Mouse (Mus musculus) embryonic facial prominence, embryonic 10.5 days (tissue): Measurements from ENCODE around the gene Tax1bp1. TPM values are rescaled to one million over a fixed set of nuclear protein-coding genes. Genes with fewer than 3 reads are reported as not detected.

Experiments
- DNase-seq: peaks from one replicate; pipeline ENCODE4 v3.0.0-alpha.2; 2017; ENCODE audit warnings: low spot score
- H3K27ac ChIP-seq: fragments of 300-500 bp; sonication (generic); replicated peaks from 2 replicates; pipeline ENCODE4 v1.5.1; 2016; ENCODE audit warnings: mild to moderate bottlenecking
- H3K27me3 ChIP-seq: fragments of 300-500 bp; sonication (generic); replicated peaks from 2 replicates; pipeline ENCODE4 v1.6.1; 2016; ENCODE audit warnings: low read depth, mild to moderate bottlenecking; ENCODE audit not compliant: poor library complexity, severe bottlenecking
- H3K36me3 ChIP-seq: fragments of 300-500 bp; sonication (generic); replicated peaks from 2 replicates; pipeline ENCODE4 v1.6.1; 2016; ENCODE audit warnings: mild to moderate bottlenecking, moderate library complexity
- H3K4me1 ChIP-seq: fragments of 300-500 bp; sonication (generic); 2 replicates; pipeline ENCODE4 v1.6.1; 2016
- H3K4me3 ChIP-seq: fragments of 300-500 bp; sonication (generic); 2 replicates; pipeline ENCODE4 v1.5.1; 2016; ENCODE audit warnings: mild to moderate bottlenecking, moderate library complexity
- H3K9me3 ChIP-seq: fragments of 300-500 bp; sonication (generic); 2 replicates; pipeline ENCODE4 v1.6.1; 2016; ENCODE audit warnings: mild to moderate bottlenecking
- WGBS: fragments of 180-500 bp; shearing (Covaris S2); methylation state at CpG from one replicate; pipeline ENCODE4 v1.1.7; 2016; 5-methylcytosine and 5-hydroxymethylcytosine counted together
- polyA plus RNA-seq: library from polyadenylated mRNA; unstranded; fragments of >200 nt; fragmentation: Nextera tagmentation; extraction: Ambion mirVana; gene quantifications from 2 replicates; pipeline ENCODE4 v1.2.1, GENCODE M21; 2016

Gene Tax1bp1
- polyA plus RNA-seq, 1 experiment from 2014 or later, result 130 TPM

DNA sequence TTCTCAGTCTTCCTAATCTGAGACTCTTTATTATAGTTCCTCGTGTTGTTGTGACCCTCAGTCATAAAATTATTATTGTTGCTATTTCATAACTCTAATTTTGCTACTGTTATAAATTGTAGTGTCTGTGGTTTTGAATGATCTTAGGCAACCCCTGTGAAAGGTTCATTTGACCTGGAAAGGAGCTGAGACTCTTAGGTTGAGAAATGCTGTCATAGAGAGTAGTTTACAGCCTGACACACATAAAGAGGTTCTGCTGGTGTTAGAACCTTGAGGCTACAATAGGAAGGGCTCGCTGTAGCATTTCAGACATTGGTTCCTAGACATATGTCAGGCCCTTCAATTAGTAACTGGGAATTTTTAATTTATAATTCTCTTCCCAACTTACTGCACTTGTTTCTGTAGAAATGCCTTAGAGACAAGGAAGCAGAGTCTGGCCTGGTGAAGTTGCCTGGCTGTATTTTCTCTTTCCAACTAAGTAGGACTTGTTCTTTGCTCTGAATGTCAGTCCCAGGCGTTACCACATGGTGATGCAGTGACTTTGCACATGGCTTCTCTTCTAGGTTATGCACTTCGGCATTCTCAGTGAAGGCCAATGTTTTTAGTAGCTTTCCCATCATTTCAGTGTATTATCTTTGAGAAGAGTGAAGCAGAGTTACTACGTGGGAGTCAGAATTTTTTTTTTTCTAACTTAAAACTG is 4.1 kb downstream of the Tax1bp1 start:
- no peaks in the 10 kb centered on the region for H3K9me3 ChIP-seq
- no peaks in the 10 kb centered on the region for H3K27me3 ChIP-seq
- DNase-seq, result no peak
- WGBS, result 82% methylated on average over 5 of the region's 5 CpGs
- H3K27ac ChIP-seq, result no peak overlapping the region
- H3K36me3 ChIP-seq, result peaks cover 3% of the 10 kb centered on the region; the same call in 1 of the 2 replicates
- H3K4me1 ChIP-seq, result peaks cover 5% of the 10 kb centered on the region
- no peak overlapping the region for H3K4me3 ChIP-seq

- Histone ChIP-seq H3K9me3 (no peaks in the 10 kb centered on the region), H3K36me3 (peaks cover 48% of the 10 kb centered on the region), H3K4me3 (no peak overlapping the region), H3K4me1 (no peaks in the 10 kb centered on the region), H3K27ac (no peak overlapping the region), H3K27me3 (no peaks in the 10 kb centered on the region)
- 64% methylated on average over 8 of the region's 8 CpGs for WGBS
- peak; percentile 49 for DNase-seq
These were observed 11.4 kb downstream of the Tax1bp1 start for GRCm38 (mm10) chr6:52724805-52725439.

GRCm38 (mm10) chr6:52730338-52730737 is 16.8 kb downstream of the Tax1bp1 start:
- H3K27ac ChIP-seq, result no peak overlapping the region
- peaks cover 47% of the 10 kb centered on the region for H3K36me3 ChIP-seq
- H3K4me1 ChIP-seq, result no peaks in the 10 kb centered on the region
- H3K9me3 ChIP-seq, result no peaks in the 10 kb centered on the region
- 85% methylated on average over 4 of the region's 4 CpGs for WGBS
- DNase-seq, result no peak
- H3K4me3 ChIP-seq, result no peak overlapping the region
- no peaks in the 10 kb centered on the region for H3K27me3 ChIP-seq

DNA sequence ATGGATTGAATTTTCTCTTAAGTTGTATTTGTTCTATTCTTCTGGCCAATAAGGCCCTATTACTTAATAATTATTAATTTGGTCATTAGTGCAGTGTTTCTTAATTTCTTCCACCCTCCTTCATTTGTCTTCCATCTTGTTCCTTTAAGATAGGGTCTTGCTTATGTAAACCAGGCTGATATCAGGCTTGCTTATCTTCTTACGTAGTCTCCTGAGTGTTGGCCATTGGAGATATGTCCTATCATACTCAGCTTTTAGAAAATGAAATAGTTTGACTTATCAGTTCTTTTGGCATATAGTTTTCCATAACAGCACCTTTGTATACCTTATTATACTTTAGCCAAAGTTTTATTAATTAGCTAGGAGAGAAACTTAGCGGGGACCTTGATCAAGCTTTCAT is 21.1 kb downstream of the Tax1bp1 start:
- no peaks in the 10 kb centered on the region for H3K27me3 ChIP-seq
- WGBS, result 95% methylated on average over 2 of the region's 2 CpGs
- no peaks in the 10 kb centered on the region for H3K4me1 ChIP-seq
- H3K9me3 ChIP-seq, result no peaks in the 10 kb centered on the region
- H3K36me3 ChIP-seq, result peaks cover 46% of the 10 kb centered on the region
- no peak for DNase-seq
- no peak overlapping the region for H3K4me3 ChIP-seq
- no peak overlapping the region for H3K27ac ChIP-seq

- no peaks in the 10 kb centered on the region for H3K9me3 ChIP-seq
- H3K27ac ChIP-seq, result no peak overlapping the region
- H3K27me3 ChIP-seq, result no peaks in the 10 kb centered on the region
- H3K4me3 ChIP-seq, result no peak overlapping the region
- H3K36me3 ChIP-seq, result peaks cover 65% of the 10 kb centered on the region
- H3K4me1 ChIP-seq, result no peaks in the 10 kb centered on the region
- DNase-seq, result no peak
- 93% methylated on average over 5 of the region's 5 CpGs for WGBS
These were observed 39.3 kb downstream of the Tax1bp1 start for GRCm38 (mm10) chr6:52752832-52753231.

GRCm38 (mm10) chr6:52765206-52765605 is 51.7 kb downstream of the Tax1bp1 start:
- H3K36me3 ChIP-seq, result peaks cover 71% of the 10 kb centered on the region
- 57% methylated on average over 7 of the region's 7 CpGs for WGBS

GRCm38 (mm10) chr6:52770789-52771188 is 57.3 kb downstream of the Tax1bp1 start:
- Histone ChIP-seq H3K9me3 (no peaks in the 10 kb centered on the region), H3K4me3 (no peak overlapping the region), H3K27ac (no peak overlapping the region), H3K27me3 (no peaks in the 10 kb centered on the region), H3K36me3 (peaks cover 41% of the 10 kb centered on the region), H3K4me1 (peaks cover 7% of the 10 kb centered on the region; the same call in 1 of the 2 replicates)
- 88% methylated on average over 1 of the region's 1 CpGs for WGBS
- DNase-seq, result no peak

More at GRCm38 (mm10) chr6:52765206-52765605, 51.7 kb downstream of the Tax1bp1 start:
- no peak for DNase-seq
- no peaks in the 10 kb centered on the region for H3K27me3 ChIP-seq
- no peaks in the 10 kb centered on the region for H3K4me1 ChIP-seq
- no peak overlapping the region for H3K27ac ChIP-seq
- H3K4me3 ChIP-seq, result no peak overlapping the region
- no peaks in the 10 kb centered on the region for H3K9me3 ChIP-seq

GRCm38 (mm10) chr6:52773132-52773531 is 59.6 kb downstream of the Tax1bp1 start:
- peaks cover 7% of the 10 kb centered on the region; the same call in 1 of the 2 replicates for H3K4me1 ChIP-seq
- DNase-seq, result no peak
- H3K4me3 ChIP-seq, result no peak overlapping the region
- H3K9me3 ChIP-seq, result no peaks in the 10 kb centered on the region
- H3K36me3 ChIP-seq, result peaks cover 20% of the 10 kb centered on the region
- H3K27ac ChIP-seq, result no peak overlapping the region
- no peaks in the 10 kb centered on the region for H3K27me3 ChIP-seq
- 81% methylated on average over 5 of the region's 5 CpGs for WGBS

DNA sequence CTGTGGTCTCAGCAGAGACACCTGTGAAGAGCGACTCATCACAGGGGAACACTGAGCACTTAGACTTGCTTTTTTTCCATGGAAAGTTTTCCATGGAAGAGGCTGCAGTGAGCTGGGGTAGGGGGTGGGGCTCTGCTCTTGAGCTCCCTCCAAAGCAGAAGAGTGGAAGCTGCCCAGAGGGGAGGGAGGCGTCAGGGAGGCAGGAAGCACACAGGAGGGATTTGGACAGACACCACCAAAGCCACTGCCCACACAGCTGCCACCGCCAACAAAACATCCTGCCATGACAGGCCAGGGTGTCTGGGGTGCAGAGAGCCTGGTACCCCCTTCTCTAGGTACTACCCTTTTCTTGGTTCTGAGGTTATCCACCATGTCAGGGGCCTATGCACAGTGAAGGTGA is 61.8 kb downstream of the Tax1bp1 start:
- Histone ChIP-seq H3K36me3 (peaks cover 4% of the 10 kb centered on the region; the same call in 1 of the 2 replicates), H3K9me3 (no peaks in the 10 kb centered on the region), H3K27ac (no peak overlapping the region; the same call in 1 of the 2 replicates), H3K4me1 (peaks cover 7% of the 10 kb centered on the region; the same call in 1 of the 2 replicates), H3K4me3 (no peak overlapping the region), H3K27me3 (no peaks in the 10 kb centered on the region)
- no peak for DNase-seq
- 80% methylated on average over 3 of the region's 3 CpGs for WGBS

- WGBS, result 83% methylated on average over 8 of the region's 8 CpGs
- Histone ChIP-seq H3K27me3 (no peaks in the 10 kb centered on the region), H3K4me3 (no peak overlapping the region)
These were observed 62.4 kb downstream of the Tax1bp1 start for GRCm38 (mm10) chr6:52775956-52776355.

DNA sequence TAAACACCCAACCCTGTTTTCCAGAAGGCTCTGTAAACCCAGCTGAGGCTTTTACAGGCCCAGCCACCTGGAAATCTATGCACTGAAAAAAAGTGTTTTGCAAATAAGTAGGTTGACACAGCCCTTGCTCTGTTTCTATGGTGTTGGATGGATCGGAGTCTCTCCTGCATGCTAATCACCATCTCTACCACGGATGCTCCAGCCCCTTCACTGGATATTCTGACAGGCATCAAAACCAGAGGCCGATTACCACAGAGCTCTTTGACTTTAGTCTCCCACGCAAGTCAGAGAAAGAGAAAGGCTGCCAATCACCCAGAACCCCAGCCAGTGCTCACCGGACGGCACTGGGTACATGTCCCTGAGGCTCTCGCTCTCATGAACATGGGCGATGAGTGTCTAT is 63.5 kb downstream of the Tax1bp1 start:
- 91% methylated on average over 8 of the region's 8 CpGs for WGBS
- DNase-seq, result no peak
- Histone ChIP-seq H3K27me3 (no peaks in the 10 kb centered on the region), H3K36me3 (no peaks in the 10 kb centered on the region), H3K27ac (no peak overlapping the region), H3K4me1 (peaks cover 7% of the 10 kb centered on the region; the same call in 1 of the 2 replicates), H3K4me3 (no peak overlapping the region), H3K9me3 (no peaks in the 10 kb centered on the region)

More at GRCm38 (mm10) chr6:52775956-52776355, 62.4 kb downstream of the Tax1bp1 start:
- Histone ChIP-seq H3K27ac (no peak overlapping the region), H3K9me3 (no peaks in the 10 kb centered on the region), H3K36me3 (no peaks in the 10 kb centered on the region), H3K4me1 (peaks cover 7% of the 10 kb centered on the region; the same call in 1 of the 2 replicates)
- no peak for DNase-seq

- Histone ChIP-seq H3K27me3 (no peaks in the 10 kb centered on the region), H3K4me3 (no peak overlapping the region), H3K4me1 (peaks cover 7% of the 10 kb centered on the region; the same call in 1 of the 2 replicates), H3K9me3 (no peaks in the 10 kb centered on the region), H3K36me3 (no peaks in the 10 kb centered on the region), H3K27ac (no peak overlapping the region)
- 90% methylated on average over 5 of the region's 5 CpGs for WGBS
- no peak for DNase-seq
These were observed 65.0 kb downstream of the Tax1bp1 start for GRCm38 (mm10) chr6:52778523-52778922.

GRCm38 (mm10) chr6:52779546-52779945 is 66.0 kb downstream of the Tax1bp1 start:
- 78% methylated on average over 5 of the region's 5 CpGs for WGBS
- Histone ChIP-seq H3K4me3 (no peak overlapping the region), H3K27ac (no peak overlapping the region), H3K27me3 (no peaks in the 10 kb centered on the region), H3K4me1 (peaks cover 7% of the 10 kb centered on the region; the same call in 1 of the 2 replicates), H3K36me3 (no peaks in the 10 kb centered on the region), H3K9me3 (no peaks in the 10 kb centered on the region)
- DNase-seq, result no peak
